Mouse (Mus musculus) mesoderm, embryonic 11.5 days (tissue): ENCODE results near the gene Rps6kb1.
"Not testable (repeated sequence)": the region's sequence is repeated elsewhere in the genome, so short reads cannot be mapped to it uniquely, and the experiment has no call there.

ENCODE experiments used
- DNase-seq: peaks from one replicate; pipeline ENCODE4 v3.0.0-alpha.2; 2012; ENCODE audit warnings: low read depth, low spot score

Rps6kb1 gene

DNA sequence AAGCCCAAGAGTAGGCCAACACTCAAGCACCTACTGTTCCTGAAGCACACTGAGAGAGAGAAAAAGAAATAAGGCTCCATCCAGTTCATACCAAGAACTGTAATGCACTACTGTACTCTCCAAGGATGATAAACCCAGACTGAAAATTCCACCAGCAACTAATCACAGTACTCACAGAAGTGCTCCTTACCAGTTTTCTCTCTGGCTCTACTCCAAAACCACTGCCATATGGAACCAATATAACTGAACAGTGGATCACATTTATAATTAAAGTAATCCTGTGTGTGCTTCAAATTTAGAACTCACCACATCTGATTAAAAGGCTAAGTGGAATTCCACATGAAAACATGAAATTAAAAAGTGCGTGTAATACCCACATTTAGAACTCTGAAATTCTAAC, 1.8 kb downstream of the Rps6kb1 start:
- no peak for DNase-seq

DNA sequence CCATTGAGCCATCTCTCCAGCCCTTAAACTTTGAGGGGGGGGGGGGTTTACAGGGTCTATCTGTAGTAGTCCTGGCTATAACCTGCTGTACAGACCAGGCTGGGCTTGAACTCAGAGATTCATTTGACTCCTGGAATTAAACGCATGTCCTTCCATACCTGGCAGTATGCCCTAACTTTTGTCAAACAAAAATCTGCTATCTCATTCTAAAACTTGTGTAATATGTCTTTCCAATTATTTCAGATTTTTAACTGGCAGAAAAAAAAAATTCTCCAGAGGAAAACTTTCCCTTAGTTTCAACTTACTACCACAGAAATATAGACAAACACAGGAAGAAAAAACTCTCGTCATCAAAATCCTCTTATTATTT, 4.1 kb downstream of the Rps6kb1 start:
- DNase-seq: no peak

DNA sequence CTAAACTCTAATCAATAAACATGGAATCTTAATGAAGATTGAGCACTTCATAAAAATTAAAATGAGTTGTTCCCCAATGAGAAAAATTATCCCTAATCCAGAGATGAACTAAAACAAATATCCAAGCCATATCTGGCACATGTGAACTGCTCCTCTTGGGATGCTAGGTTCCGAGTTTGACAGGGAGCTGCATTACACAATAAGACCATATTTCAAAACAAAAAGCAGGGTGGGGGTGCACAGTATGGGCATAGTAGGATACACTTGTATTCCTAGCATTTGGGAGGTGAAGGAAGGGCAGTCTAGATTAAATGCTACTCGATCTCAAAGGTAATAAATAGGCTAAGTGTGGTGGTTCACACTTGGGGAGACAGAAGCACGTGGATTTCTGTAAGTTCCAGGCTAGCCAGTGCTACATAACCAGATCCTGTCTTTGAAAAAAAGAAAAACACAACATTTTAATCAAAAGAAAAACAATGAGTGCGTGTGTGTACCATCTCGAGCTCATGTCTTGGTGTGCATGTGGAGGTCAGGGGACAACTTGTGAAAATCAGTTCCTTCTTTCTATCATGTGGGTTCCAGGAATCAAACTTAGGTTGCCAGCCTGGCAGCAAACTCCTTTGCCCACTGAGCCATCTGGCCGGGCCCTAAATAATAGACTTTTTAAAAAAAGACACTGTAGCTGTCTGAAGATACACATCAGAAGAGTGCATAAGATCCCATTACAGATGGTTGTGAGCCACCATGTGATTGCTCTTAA, 4.7 kb downstream of the Rps6kb1 start:
- DNase-seq: no peak

DNA sequence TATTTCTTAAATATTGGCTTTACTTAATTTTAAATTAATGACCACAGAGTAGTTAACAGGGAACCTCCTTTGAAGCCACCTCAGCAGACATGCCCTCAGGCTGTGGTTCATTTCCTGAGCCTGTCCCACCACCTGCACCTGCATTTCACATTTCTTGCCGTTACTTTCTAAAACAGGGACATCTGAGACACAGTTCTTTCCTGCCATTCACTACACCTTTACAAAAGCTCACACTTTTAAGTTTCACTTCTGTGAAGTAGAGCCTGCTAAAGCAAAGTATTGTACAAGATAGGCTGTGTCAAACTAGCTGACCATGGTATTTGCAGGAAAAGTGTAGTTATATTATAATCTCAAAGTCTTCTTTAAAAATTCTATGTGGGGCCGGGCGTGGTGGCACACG, 5.8 kb downstream of the Rps6kb1 start:
- no peak for DNase-seq

DNA sequence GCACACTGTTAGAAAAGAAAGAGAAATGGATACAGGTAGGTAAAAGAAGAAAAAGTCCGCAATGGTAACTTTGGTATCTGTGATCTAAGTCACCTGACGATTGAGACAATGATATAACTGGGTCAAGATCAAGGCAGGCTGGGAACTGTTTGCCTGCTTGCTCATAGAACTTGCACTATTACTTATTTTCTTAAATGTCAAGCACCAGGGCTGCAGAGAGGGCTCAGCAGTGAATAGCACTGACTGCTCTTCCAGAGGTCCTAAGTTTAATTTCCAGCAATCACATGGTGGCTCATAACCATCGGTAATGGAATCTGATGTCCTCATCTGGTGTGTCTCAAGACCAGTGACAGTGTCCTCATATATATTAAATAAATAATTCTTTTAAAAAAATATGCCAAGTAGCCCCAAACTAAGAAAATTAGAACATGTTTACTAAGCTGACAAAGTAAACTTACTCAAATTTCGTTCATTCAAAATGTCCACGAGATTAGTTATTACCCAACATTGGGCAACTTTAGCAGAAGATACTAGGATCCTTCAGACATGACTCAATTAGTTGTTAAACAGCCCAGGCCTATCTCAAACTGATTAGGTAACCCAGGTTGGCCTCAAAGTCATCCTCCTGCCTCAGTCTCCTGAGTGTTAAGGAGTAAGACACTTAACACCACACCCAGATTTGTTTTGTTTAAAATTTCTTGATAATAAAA, 10.2 kb downstream of the Rps6kb1 start:
- no peak for DNase-seq

DNA sequence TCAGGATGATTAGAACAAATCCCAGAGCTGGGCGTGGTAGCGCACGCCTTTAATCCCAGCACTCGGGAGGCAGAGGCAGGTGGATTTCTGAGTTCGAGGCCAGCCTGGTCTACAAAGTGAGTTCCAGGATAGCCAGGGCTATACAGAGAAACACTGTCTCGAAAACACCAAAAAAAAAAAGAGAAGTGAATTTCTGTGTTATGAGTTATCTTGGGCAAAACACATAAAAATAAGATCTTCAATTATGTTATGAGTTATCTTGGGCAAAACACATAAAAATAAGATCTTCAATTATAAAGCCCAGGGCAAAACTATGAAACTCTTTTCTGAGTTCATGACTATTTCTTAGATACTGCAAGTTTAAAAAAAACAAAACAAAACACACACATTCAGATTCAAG, 11.3 kb downstream of the Rps6kb1 start:
- not testable (repeated sequence) for DNase-seq

DNA sequence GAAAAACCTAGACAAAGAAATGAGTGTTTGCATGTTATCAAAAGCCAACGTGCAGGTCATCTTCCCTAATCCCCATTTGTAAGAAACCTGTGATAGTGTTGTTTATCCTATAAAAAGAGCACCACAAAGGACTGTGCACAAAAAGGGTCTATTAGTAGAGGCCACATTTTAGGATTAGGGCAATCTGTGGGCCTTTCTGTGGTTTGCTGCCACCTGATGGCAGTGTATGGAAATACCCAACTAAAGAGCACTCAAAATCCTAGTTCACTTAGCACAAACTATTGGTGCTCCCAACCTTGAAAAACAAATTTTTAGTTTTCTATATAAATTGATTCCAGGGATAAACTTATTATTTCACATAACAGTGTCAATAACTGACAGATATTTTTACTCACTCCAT, 11.8 kb downstream of the Rps6kb1 start:
- DNase-seq: peak; percentile 11

DNA sequence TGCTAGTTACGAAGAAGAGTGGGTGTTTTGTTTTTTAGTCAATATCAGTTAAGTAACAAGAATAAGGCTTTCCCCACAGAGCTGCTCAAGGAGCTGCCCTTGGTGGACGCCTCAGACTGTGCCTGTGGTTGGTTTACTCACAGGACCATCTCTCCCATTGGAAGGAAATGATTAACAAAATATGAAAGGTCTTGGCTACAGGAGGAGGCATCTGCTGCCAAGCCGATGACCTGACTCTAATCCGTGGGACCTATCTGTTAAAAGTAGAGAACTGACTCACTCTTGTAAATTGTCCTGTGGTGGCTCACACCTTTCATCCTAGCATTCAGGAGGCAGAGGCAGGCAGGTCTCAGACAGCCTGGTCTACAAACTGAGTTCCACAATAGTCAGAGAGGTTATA, 17.1 kb downstream of the Rps6kb1 start:
- no peak for DNase-seq

DNA sequence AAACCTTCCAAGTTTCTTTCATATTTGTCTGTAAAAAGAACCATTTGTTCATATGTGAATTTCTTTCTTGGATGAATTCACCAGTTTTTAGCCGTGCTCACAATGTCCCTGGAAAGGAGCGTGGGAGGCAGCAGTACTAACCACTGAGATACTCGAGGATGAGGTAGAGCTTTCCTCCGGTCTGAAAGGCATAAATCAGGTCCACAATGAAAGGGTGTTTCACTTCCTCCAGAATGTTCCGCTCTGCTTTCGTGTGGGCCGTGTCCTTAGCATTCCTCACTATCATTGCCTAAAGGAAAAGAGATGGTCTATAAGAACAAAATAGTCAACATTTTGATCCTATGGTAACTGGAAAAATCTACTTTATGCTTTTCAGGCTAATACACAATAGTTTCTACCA, 24.9 kb downstream of the Rps6kb1 start:
- no peak for DNase-seq

DNA sequence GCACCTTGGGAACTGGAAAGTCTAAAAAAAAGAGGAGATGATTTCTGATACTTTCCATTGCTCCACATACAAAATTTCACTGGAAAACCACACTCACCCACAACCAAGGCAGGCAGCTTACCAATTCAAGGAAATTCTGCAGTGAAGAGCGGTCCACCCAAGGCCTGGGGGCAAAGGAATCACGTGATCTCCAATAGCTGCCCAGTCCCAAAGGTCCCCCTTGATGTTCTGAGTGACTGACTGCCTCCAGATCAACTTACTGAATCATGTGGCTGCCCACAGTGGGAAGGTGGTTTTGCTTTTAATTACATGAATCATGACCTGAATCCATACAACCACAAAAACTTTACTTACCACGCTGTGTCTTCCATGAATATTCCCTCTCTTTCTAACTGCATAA, 27.4 kb downstream of the Rps6kb1 start:
- no peak for DNase-seq

DNA sequence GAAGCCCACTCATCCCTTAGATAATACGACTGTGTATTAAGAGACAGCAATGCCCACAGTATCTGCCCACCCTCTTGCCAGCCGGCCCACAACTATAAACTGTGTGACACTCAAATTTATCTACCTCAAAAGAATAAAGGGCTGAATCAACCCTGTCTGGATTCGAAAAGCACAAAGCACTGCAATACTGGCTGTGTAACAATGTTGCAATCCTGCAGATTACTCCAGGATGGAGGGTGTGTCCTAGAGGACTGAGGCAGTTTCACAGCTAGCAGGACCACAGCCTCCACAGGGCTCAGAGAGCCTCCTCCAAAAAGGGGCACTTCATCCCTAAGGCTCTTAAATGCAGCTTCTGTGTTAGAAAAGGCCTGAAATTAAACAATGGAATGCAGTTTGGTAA, 28.0 kb downstream of the Rps6kb1 start:
- no peak for DNase-seq

DNA sequence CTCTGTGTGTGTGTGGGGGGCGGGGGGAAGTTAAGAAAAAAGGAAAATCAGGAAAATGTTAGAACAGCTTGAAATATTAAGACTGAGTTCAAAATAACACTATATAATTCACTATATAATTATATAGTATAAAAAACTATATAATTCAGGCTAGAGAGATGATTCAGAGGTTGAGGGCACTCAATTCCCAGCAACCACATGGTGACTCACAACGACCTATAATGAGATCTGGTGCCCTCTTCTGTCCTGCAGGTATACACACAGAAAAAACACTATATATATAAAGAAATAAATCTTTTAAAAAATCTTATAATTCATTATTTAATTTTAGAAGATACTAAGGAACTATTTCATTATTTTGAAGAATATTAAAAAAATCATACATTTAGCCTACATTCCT, 36.6 kb downstream of the Rps6kb1 start:
- DNase-seq: no peak

DNA sequence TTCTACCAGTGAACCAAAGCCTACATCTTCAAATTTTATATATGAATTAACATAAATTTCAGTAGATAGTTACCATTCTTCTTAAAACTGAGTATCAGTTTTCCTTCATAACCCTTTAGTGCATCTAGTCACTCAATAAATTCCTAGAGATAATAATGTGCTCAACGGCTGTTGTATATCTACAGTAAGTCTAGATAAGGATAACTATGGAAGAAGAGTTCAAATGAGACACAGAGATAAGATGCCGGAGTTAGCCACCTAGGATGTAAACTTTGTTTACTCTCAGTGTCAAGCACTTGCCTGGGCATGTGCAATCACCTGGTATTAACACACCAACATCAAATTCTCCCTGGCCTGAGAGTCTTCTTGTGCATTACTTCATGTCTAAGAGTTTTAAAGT, 37.3 kb downstream of the Rps6kb1 start:
- no peak for DNase-seq

DNA sequence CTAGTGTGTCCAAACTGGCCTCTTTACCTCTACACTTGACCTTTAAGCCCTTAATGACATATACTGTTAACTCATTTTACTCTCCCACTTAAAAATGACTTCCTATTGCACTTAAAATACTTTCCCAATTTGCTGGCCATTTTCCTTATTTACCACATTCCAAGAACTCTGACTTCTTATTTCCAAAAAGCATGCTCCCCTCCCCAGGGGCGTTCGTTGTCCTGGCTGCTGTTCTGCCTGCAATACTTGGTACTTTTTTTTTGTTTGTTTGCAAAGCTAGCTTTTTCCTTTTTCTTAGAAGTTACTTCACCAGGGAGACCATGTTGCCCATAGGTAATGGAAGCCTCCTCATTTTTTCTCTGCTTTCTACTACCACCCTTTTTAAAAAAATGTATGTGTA, 41.5 kb downstream of the Rps6kb1 start:
- no peak for DNase-seq

DNA sequence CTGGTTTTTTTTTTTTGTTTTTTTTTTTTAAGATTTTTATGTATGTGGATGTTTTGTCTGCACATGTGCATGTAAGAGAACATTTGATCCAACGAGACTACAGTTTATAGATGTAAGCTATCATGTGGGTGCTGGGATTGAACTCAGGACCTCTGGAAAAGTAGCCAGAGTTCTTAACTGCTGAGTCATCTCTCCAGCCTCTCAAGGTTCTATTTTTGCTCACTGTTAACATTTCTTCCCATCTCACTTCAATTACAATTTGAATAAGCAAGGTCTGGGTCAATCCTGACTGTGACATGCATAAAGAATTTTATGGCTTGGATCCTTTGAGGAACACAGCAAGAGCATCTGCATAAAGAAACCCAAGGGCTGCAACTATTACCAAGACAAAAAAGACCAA, 43.8 kb downstream of the Rps6kb1 start:
- peak; percentile 20 for DNase-seq

DNA sequence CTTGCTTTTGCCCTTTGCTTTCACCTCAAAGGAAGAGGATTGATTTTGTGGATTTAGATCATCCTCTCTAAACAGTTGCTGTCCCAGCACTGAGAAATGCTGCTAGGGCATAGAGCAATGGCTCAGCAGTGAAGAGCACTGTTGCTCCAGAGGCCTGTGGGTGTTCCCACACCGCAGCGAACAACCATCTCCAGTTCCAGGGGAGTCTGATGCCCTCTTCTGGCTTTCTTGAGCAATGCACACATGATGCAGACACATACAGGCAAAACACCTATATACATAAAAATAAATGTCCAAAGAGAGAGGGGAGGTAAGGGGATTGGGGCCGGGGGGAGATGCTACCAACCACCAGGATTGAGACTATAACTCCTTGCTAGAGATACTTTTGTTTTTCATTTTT, 46.7 kb downstream of the Rps6kb1 start:
- DNase-seq: no peak

DNA sequence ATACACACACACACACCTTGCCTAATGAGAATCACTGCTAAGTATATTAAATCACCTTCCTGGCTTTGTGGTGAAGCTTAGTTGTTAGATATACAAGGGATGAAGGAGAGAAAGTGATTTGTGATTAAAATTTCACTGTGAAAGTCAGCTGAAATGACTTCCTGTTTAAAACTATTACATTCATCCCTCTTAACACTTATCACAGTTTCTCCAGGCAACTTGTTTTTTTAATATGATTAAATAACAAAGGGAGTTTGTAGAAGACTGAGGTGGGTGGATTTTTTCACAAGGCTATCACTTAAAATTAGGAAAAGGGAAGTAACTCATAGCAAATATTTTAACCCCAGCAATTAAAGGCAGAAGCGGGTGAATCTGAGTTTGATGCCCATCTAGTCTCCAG, 47.2 kb downstream of the Rps6kb1 start:
- DNase-seq: no peak

DNA sequence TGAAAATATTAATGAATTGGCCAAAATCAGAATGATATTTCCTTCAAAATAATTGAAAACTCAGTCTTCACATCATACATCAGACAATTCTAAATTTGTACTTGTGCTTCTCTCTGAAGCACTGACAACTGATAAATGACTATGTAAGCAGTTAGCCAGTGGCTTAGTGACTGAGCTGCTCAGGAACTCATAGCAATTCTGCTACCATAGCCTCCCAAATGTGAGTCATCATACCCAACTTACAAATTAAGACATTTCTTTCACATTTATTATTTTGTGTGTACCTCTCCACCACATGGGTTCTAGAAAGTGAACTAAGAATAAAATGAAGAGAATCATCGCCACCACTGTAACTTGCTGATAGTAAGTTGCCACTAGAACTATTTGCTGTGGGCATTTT, 53.8 kb downstream of the Rps6kb1 start:
- DNase-seq: no peak

DNA sequence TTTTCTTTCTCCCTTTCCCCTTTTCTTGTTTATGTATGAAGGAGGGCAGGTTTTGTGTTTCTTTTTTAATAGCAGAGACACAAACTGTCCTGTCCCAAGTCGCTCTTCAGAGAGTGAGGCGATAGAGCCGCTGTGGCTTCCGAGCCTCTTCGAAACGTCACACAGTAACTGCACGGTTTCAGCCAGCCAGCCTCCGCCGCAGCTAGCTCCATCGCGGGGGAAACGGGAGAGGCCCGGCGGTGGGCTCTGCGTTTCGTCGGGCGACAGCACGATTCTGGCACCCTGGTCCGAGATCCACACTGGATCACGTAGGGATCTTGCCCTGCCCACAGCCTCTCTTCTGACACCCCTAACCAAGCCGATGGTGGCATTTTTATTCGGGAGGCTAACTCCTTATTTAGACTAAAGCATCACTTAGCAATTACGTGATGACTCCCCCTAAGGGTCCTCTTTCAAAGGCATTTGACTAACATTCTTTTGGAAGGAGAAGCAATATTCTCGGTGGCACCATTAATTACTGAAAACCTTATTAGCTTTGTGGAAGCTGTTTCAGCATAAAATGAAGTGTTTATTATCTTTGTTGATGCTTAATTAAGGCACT, 59.6 kb downstream of the Rps6kb1 start:
- peak; percentile 40 for DNase-seq

DNA sequence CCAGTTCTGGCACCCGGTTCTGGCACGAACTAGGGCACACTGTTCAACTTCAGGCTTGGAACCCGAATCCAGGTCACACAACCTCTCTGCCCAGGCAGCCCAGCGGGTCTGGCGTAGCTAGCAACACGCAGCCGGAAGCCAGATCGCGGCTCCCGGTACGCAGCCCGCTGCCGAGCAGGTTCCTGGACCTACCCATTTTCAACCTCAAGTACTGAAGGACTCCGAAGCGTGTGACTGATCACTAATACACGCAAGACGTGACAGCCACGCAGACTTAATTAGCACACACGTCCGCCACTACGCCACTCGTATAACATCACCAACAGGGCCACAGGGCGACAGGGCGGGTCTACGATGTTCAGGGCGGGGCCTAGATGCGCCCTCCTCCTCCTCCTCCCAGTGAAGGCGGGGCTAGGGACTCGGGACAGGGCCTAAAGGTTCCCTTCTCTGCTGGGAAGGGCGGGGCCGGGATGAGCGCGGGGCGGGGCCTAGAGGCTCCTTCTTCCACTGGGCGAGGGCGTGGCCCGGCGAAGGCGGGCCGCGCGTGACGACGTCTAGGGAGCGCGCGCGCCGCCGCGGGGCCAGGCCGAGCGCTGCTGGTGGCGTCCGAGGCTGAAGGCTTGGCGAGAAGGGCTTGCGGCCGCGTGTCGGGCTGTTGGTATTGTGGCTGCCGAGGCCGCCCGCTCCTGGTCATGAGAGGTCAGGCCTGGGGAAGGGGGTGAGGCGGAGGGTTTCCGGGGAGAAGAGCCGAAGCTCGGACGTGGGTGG, 60.3 kb downstream of the Rps6kb1 start, which contains the start of gene Rnft1:
TSS of gene Rnft1 (plus strand) at position 557 of the 768 bp plus-strand sequence.
- peak; percentile 98 for DNase-seq

DNA sequence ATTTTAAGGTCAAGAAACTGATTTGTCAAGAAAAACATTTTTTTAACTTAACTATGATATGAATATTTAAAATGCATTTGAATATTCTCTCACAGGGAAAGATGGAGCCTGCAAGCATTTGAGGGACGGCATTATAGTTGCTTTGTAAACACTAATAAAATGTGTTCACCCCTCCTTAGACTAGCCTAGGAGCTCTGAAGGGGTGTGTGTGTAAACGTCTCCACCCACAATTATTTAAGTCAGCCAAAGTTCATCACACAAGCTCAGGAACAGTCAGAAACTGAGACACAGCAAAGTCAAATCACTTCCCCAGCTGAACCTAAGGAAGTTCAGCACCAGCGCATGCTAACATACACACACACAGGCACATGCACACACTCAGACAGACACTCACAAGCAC, 71.0 kb downstream of the Rps6kb1 start:
- no peak for DNase-seq

DNA sequence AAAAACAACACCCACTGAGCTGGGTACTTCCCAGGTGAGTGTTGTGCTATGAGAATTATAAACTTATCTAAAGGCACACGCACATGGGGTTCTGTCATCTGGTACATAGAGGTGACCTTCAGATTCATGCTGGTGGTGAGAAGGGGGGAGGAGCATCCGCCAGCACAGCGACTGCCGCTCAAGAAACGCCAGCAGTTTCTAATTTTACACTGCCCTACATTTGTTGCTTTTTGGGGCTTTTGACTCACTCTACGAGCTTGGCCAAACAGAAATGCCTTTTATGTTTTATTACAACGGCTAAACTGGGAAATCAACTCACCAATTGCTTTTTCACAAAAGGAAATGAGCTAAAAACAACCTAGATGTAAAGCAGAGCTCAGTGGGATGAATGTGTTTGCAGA, 71.8 kb downstream of the Rps6kb1 start:
- no peak for DNase-seq
